ENCODE assay signal across 27 mouse cellular contexts in the genomic region with DNA sequence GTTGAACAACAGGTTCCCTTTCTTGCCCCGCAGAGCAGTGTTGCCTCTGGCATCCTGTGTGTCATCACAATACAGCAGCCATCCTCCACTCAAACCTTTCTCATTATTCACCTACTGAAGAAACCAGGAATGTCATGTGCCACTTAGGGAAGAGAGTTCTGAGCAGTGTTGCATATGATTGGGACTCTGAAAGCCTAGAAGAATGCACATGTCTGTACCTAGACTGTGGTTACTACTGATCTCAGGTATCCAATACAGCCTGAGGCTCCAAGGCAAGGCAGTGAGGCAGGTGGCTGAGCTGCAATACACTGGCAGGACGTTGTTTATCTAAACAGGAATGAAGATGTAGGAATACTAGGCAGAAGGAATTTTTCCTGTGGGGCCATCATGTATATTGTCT.
DNase-seq lines count a peak whose midpoint lies in the region; ATAC-seq and TF ChIP-seq lines count a peak whose summit lies in the region.
"Had no signal": no experiment of that assay in that cellular context is flagged by ENCODE, and none has a peak within 500 bp of the region (broad histone marks: within the 10 kb centered on the region; RNA-seq: fewer than 3 reads in every experiment).

No protein-coding gene starts in this region.

- ATAC-seq in midbrain, embryonic 14.5 days (ENCODE audit: low FRiP score, low TSS enrichment), result no peak
- peak; percentile 47 for ATAC-seq in midbrain, postnatal 0 days (ENCODE audit: low FRiP score)
- ATAC-seq: activated CD4-positive, CD25-positive, alpha-beta regulatory T cell, adult 4 months; forebrain, embryonic 15.5 days; intestine, embryonic 16.5 days had no signal

- TF ChIP-seq CTCF in midbrain, postnatal 0 days (IDR thresholded peaks at IDR 0.05), result no peak

- WGBS in midbrain, embryonic 14.5 days, result 39% methylated on average over 2 of the region's 2 CpGs
- 43% methylated on average over 2 of the region's 2 CpGs for WGBS in midbrain, embryonic 10.5 days
- WGBS in midbrain, postnatal 0 days, result 41% methylated on average over 2 of the region's 2 CpGs

- no peak overlapping the region for H3K4me3 ChIP-seq in midbrain, embryonic 14.5 days (replicated peaks; ENCODE audit: low read depth, low read length)
- H3K4me3 ChIP-seq in midbrain, embryonic 10.5 days, result no peak overlapping the region
- H3K4me3 ChIP-seq in midbrain, postnatal 0 days (ENCODE audit: low read depth, low read length), result no peak overlapping the region
- H3K4me3 ChIP-seq: forebrain, embryonic 15.5 days; gastrocnemius, adult 2 months; heart, adult 2 months; heart, embryonic 15.5 days; hindbrain, embryonic 12.5 days; neural tube, embryonic 13.5 days; stomach, embryonic 15.5 days had no signal

- H3K9me3 ChIP-seq in midbrain, embryonic 14.5 days (ENCODE audit: control insufficient read depth, low read length), result no peaks in the 10 kb centered on the region
- H3K9me3 ChIP-seq in midbrain, embryonic 10.5 days (replicated peaks), result no peaks in the 10 kb centered on the region
- H3K9me3 ChIP-seq in midbrain, postnatal 0 days (ENCODE audit: low read length), result no peaks in the 10 kb centered on the region
- H3K9me3 ChIP-seq: forebrain, embryonic 15.5 days; heart, embryonic 15.5 days; hindbrain, embryonic 12.5 days; neural tube, embryonic 13.5 days; stomach, embryonic 15.5 days had no signal

- DNase-seq in embryo, embryonic 10 days (ENCODE audit: low spot score), result peak; percentile 6
- no peak for DNase-seq in embryo, embryonic 9.5 days (ENCODE audit: extremely low spot score)
- peak; percentile 38 for DNase-seq in midbrain, embryonic 14.5 days
- no peak for DNase-seq in midbrain, embryonic 10.5 days (ENCODE audit: low spot score)
- DNase-seq in midbrain, postnatal 0 days (ENCODE audit: low spot score), result no peak
- no peak for DNase-seq in lung, postnatal 14 days
- DNase-seq in layer of hippocampus, adult 9-11 months, result no peak
- DNase-seq: adrenal gland, adult 2 months; cerebellum, adult 11-12 months; cerebellum, adult 9-11 months; gastrocnemius, adult 2 months; gastrocnemius, postnatal 36 days; heart, adult 2 months; kidney, adult 9 months; kidney, postnatal 10 days; liver; lung, adult 2 months; lung, postnatal 10 days; right cerebral cortex, postnatal 25 days had no signal

- no peak overlapping the region for H3K27ac ChIP-seq in midbrain, embryonic 14.5 days (replicated peaks; ENCODE audit: low read depth, low read length)
- no peak overlapping the region for H3K27ac ChIP-seq in midbrain, embryonic 10.5 days (replicated peaks)
- no peak overlapping the region for H3K27ac ChIP-seq in midbrain, postnatal 0 days (ENCODE audit: low read depth, low read length)
- H3K27ac ChIP-seq: forebrain, embryonic 15.5 days; gastrocnemius, adult 2 months; heart, adult 2 months; heart, embryonic 15.5 days; hindbrain, embryonic 12.5 days; liver, embryonic 14.5 days; neural tube, embryonic 13.5 days; stomach, embryonic 15.5 days had no signal

- no peak overlapping the region for H3K9ac ChIP-seq in midbrain, embryonic 14.5 days (replicated peaks; ENCODE audit: low read length)
- no peak overlapping the region for H3K9ac ChIP-seq in midbrain, postnatal 0 days (replicated peaks; ENCODE audit: low read length, poor library complexity, severe bottlenecking)
- H3K9ac ChIP-seq: forebrain, embryonic 15.5 days; heart, embryonic 15.5 days; hindbrain, embryonic 12.5 days; liver, embryonic 14.5 days; neural tube, embryonic 13.5 days; stomach, embryonic 15.5 days had no signal

- no peaks in the 10 kb centered on the region for H3K36me3 ChIP-seq in midbrain, embryonic 14.5 days (ENCODE audit: control insufficient read depth, insufficient read depth, low read length)
- no peaks in the 10 kb centered on the region for H3K36me3 ChIP-seq in midbrain, embryonic 10.5 days
- no peaks in the 10 kb centered on the region for H3K36me3 ChIP-seq in midbrain, postnatal 0 days (ENCODE audit: insufficient read depth, low read length)
- H3K36me3 ChIP-seq: forebrain, embryonic 15.5 days; heart, embryonic 15.5 days; hindbrain, embryonic 12.5 days; neural tube, embryonic 13.5 days; stomach, embryonic 15.5 days had no signal

- H3K27me3 ChIP-seq in midbrain, embryonic 14.5 days (ENCODE audit: control insufficient read depth, insufficient read depth, low read length), result no peaks in the 10 kb centered on the region
- H3K27me3 ChIP-seq in midbrain, embryonic 10.5 days (ENCODE audit: low read depth, poor library complexity, severe bottlenecking), result no peaks in the 10 kb centered on the region
- no peaks in the 10 kb centered on the region for H3K27me3 ChIP-seq in midbrain, postnatal 0 days (ENCODE audit: insufficient read depth, low read length)
- H3K27me3 ChIP-seq: forebrain, embryonic 15.5 days; heart, embryonic 15.5 days; hindbrain, embryonic 12.5 days; neural tube, embryonic 13.5 days; stomach, embryonic 15.5 days had no signal

- no peak overlapping the region for H3K4me2 ChIP-seq in midbrain, embryonic 14.5 days (ENCODE audit: low read length)
- H3K4me2 ChIP-seq in midbrain, postnatal 0 days (ENCODE audit: low read depth, low read length, poor library complexity, severe bottlenecking), result no peak overlapping the region
- H3K4me2 ChIP-seq: forebrain, embryonic 15.5 days; heart, embryonic 15.5 days; hindbrain, embryonic 12.5 days; neural tube, embryonic 13.5 days; stomach, embryonic 15.5 days had no signal

- no peaks in the 10 kb centered on the region for H3K4me1 ChIP-seq in midbrain, embryonic 14.5 days (ENCODE audit: control insufficient read depth, insufficient read depth, low read length)
- H3K4me1 ChIP-seq in midbrain, embryonic 10.5 days, result peaks cover 7% of the 10 kb centered on the region; the same call in 1 of the 2 replicates
- no peaks in the 10 kb centered on the region for H3K4me1 ChIP-seq in midbrain, postnatal 0 days (ENCODE audit: insufficient read depth, low read length)
- H3K4me1 ChIP-seq: forebrain, embryonic 15.5 days; stomach, embryonic 15.5 days had no signal

Comparison
In these comparisons a context has a peak if more than half of its experiments do, and no peak if none do; other contexts are left out.
1. DNase-seq: peak in embryo, embryonic 10 days (single experiment) and midbrain, embryonic 14.5 days (single experiment); none in embryo, embryonic 9.5 days (single experiment), midbrain, embryonic 10.5 days (single experiment), midbrain, postnatal 0 days (single experiment), lung, postnatal 14 days (single experiment) and layer of hippocampus, adult 9-11 months (single experiment).